In genomic region chr13:102932434-102932833, GRCm38 (mm10) we compare ENCODE assay signal across 24 mouse cellular contexts.
"Had no signal": no experiment of that assay in that cellular context is flagged by ENCODE, and none has a peak within 500 bp of the region (broad histone marks: within the 10 kb centered on the region; RNA-seq: fewer than 3 reads in every experiment).

No protein-coding gene starts in this region.

- H3K4me2 ChIP-seq: heart, embryonic 12.5 days; hindbrain, embryonic 12.5 days; hindbrain, embryonic 14.5 days; intestine, embryonic 15.5 days; kidney, embryonic 15.5 days; limb, embryonic 13.5 days; limb, embryonic 15.5 days; liver, embryonic 12.5 days had no signal

- H3K4me1 ChIP-seq: hindbrain, embryonic 12.5 days; intestine, embryonic 15.5 days; kidney, embryonic 15.5 days; limb, embryonic 13.5 days; limb, embryonic 15.5 days; liver, embryonic 12.5 days had no signal

- H3K27me3 ChIP-seq: heart, embryonic 12.5 days; hindbrain, embryonic 12.5 days; intestine, embryonic 15.5 days; kidney, embryonic 15.5 days; limb, embryonic 13.5 days; limb, embryonic 15.5 days; liver, embryonic 12.5 days had no signal

- DNase-seq: gastrocnemius, adult 2 months; gastrocnemius, postnatal 10 days; gastrocnemius, postnatal 25 days; heart, adult 18-20 months; heart, postnatal 10 days; heart, postnatal 4 days; kidney, postnatal 14 days; kidney, postnatal 36 days; layer of hippocampus, postnatal 36 days; left cerebral cortex, postnatal 4 days had no signal

- H3K36me3 ChIP-seq: heart, embryonic 10.5 days; heart, embryonic 12.5 days; hindbrain, embryonic 10.5 days; hindbrain, embryonic 12.5 days; intestine, embryonic 15.5 days; kidney, embryonic 15.5 days; limb, embryonic 13.5 days; limb, embryonic 15.5 days; liver, embryonic 12.5 days had no signal

- H3K27ac ChIP-seq: heart, embryonic 10.5 days; hindbrain, embryonic 10.5 days; hindbrain, embryonic 12.5 days; hindbrain, embryonic 14.5 days; intestine, embryonic 15.5 days; kidney, embryonic 15.5 days; kidney, postnatal 0 days; limb, embryonic 13.5 days; limb, embryonic 15.5 days; liver, embryonic 12.5 days; liver, embryonic 14.5 days had no signal

- ATAC-seq: inflammation-experienced regulatory T-cells, adult 6 months; intestine, embryonic 15.5 days; intestine, postnatal 0 days; liver, embryonic 12.5 days had no signal

- H3K9me3 ChIP-seq: heart, embryonic 10.5 days; heart, embryonic 12.5 days; hindbrain, embryonic 10.5 days; hindbrain, embryonic 12.5 days; intestine, embryonic 15.5 days; kidney, embryonic 15.5 days; limb, embryonic 13.5 days; limb, embryonic 15.5 days; liver, embryonic 12.5 days had no signal

- H3K9ac ChIP-seq: heart, embryonic 12.5 days; hindbrain, embryonic 12.5 days; hindbrain, embryonic 14.5 days; intestine, embryonic 15.5 days; kidney, embryonic 15.5 days; limb, embryonic 13.5 days; limb, embryonic 15.5 days; liver, embryonic 12.5 days; liver, embryonic 14.5 days had no signal

- H3K4me3 ChIP-seq: gastrocnemius, adult 2 months; heart, embryonic 10.5 days; heart, embryonic 12.5 days; hindbrain, embryonic 10.5 days; hindbrain, embryonic 12.5 days; intestine, embryonic 15.5 days; kidney, embryonic 15.5 days; limb, embryonic 13.5 days; limb, embryonic 15.5 days; liver, embryonic 12.5 days had no signal
